In the genomic region with DNA sequence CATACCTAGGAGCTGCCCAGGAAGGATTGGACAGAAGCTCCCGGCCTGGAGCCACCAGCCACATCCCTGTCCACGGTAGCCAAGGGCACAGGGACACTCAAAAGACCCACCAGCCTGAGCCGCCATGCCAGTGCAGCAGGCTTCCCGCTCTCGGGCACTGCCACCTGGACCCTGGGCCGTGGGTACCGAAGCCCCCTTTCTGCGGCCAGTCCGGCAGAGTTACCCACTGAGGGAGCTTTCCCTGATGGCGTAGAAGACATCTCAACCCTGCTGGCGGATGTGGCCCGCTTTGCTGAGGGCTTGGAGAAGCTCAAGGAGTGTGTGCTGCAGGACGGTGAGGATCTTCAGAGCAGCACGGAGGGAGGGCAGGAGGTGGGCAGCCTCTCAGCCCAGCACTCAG, we compare ENCODE assay signal across 11 mouse cellular contexts. TPM values are rescaled to one million over a fixed set of nuclear protein-coding genes. Genes with fewer than 3 reads are reported as not detected.
DNase-seq lines count a peak whose midpoint lies in the region; ATAC-seq lines count a peak whose summit lies in the region.
"Had no signal": no experiment of that assay in that cellular context is flagged by ENCODE, and none has a peak within 500 bp of the region (broad histone marks: within the 10 kb centered on the region; RNA-seq: fewer than 3 reads in every experiment).

No protein-coding gene starts in this region.

- H3K4me3 ChIP-seq in lung, embryonic 15.5 days, result no peak overlapping the region
- H3K4me3 ChIP-seq in liver, embryonic 11.5 days (ENCODE audit: low read depth, low read length), result peak overlapping the region; percentile 66

- H3K4me1 ChIP-seq in lung, embryonic 15.5 days, result peaks cover 54% of the 10 kb centered on the region
- H3K4me1 ChIP-seq in liver, embryonic 11.5 days (replicated peaks; ENCODE audit: control insufficient read depth, insufficient read depth, low read length), result peaks cover 39% of the 10 kb centered on the region

- H3K36me3 ChIP-seq in lung, embryonic 15.5 days, result no peaks in the 10 kb centered on the region; the same call in 1 of the 2 replicates
- peaks cover 9% of the 10 kb centered on the region; the same call in 1 of the 2 replicates for H3K36me3 ChIP-seq in liver, embryonic 11.5 days (ENCODE audit: control insufficient read depth, insufficient read depth, low read length)

- 75% methylated on average over 14 of the region's 14 CpGs for WGBS in lung, embryonic 15.5 days
- WGBS in liver, embryonic 11.5 days, result 52% methylated on average over 14 of the region's 14 CpGs

- ATAC-seq in CD4-positive, CD25-positive, alpha-beta regulatory T cell, adult 4 months, result no peak
- no peak for ATAC-seq in lung, embryonic 15.5 days (ENCODE audit: borderline replicate concordance, extremely low read depth, low FRiP score, low TSS enrichment)
- ATAC-seq in liver, embryonic 11.5 days (replicated peaks; ENCODE audit: low FRiP score), result no peak
- ATAC-seq: Patski had no signal

- peak; percentile 65 for DNase-seq in CD4-positive, CD25-positive, alpha-beta regulatory T cell, adult 2 months (ENCODE audit: low read depth, low spot score)
- DNase-seq in lung, postnatal 4 days, result no peak
- DNase-seq in liver, embryonic 11.5 days (ENCODE audit: low spot score), result no peak
- peak; percentile 62 for DNase-seq in thymus, postnatal 0 days (ENCODE audit: low spot score)
- DNase-seq in cerebellum, adult 9-11 months, result no peak
- no peak for DNase-seq in yolk sac, embryonic 10.5 days (ENCODE audit: low spot score)
- DNase-seq: cerebellum, postnatal 14 days; right cerebral cortex, postnatal 25 days had no signal

- H3K9me3 ChIP-seq in lung, embryonic 15.5 days, result no peaks in the 10 kb centered on the region
- no peaks in the 10 kb centered on the region for H3K9me3 ChIP-seq in liver, embryonic 11.5 days (ENCODE audit: control insufficient read depth, low read length)

- no peak overlapping the region for H3K4me2 ChIP-seq in lung, embryonic 15.5 days
- peak overlapping the region; percentile 84 for H3K4me2 ChIP-seq in liver, embryonic 11.5 days

- no peak overlapping the region for H3K9ac ChIP-seq in lung, embryonic 15.5 days
- peak overlapping the region; percentile 63 for H3K9ac ChIP-seq in liver, embryonic 11.5 days (ENCODE audit: low read depth, low read length)

- H3K27me3 ChIP-seq in lung, embryonic 15.5 days, result peaks cover 30% of the 10 kb centered on the region
- peaks cover 21% of the 10 kb centered on the region for H3K27me3 ChIP-seq in liver, embryonic 11.5 days (replicated peaks; ENCODE audit: control insufficient read depth, insufficient read depth, low read length)
- H3K27me3 ChIP-seq: Patski had no signal

- H3K27ac ChIP-seq in lung, embryonic 15.5 days, result peak overlapping the region; percentile 33; the same call in 1 of the 2 replicates
- peak overlapping the region; percentile 90 for H3K27ac ChIP-seq in liver, embryonic 11.5 days (ENCODE audit: low read depth, low read length)

RNA-seq across cellular contexts. Expression of gene Arhgap45, which starts 1.3 kb away (rescaled TPM):
- polyA plus RNA-seq in CD4-positive, CD25-positive, alpha-beta regulatory T cell, adult 4 months (2017; shearing (Covaris generic)), result 100 to 1,000 TPM; 233 to 369 TPM
- polyA plus RNA-seq in lung, embryonic 15.5 days (2015; fragmentation: Nextera tagmentation; extraction: Ambion mirVana), result 16.8 and 19.8 TPM in 2 replicates
- polyA plus RNA-seq in liver, embryonic 11.5 days (2014; fragmentation: Nextera tagmentation; extraction: Ambion mirVana), result 29.0 and 29.4 TPM in 2 replicates
- 179 and 206 TPM in 2 replicates for polyA plus RNA-seq in thymus, postnatal 0 days (2015; fragmentation: Nextera tagmentation; extraction: Ambion mirVana)

RNA-seq across cellular contexts. Expression of gene Abca7, which starts 21.5 kb away (rescaled TPM):
- 10 to 100 TPM; 11.4 to 16.4 TPM for polyA plus RNA-seq in CD4-positive, CD25-positive, alpha-beta regulatory T cell, adult 4 months (2017; shearing (Covaris generic))
- 3.5 and 4.3 TPM in 2 replicates for polyA plus RNA-seq in lung, embryonic 15.5 days (2015; fragmentation: Nextera tagmentation; extraction: Ambion mirVana)
- 7.7 and 8.6 TPM in 2 replicates for polyA plus RNA-seq in liver, embryonic 11.5 days (2014; fragmentation: Nextera tagmentation; extraction: Ambion mirVana)
- polyA plus RNA-seq in thymus, postnatal 0 days (2015; fragmentation: Nextera tagmentation; extraction: Ambion mirVana), result 5.2 and 5.8 TPM in 2 replicates

RNA-seq across cellular contexts. Expression of gene Polr2e, which starts 21.8 kb away (rescaled TPM):
- 100 to 1,000 TPM; 194 to 220 TPM for polyA plus RNA-seq in CD4-positive, CD25-positive, alpha-beta regulatory T cell, adult 4 months (2017; shearing (Covaris generic))
- polyA plus RNA-seq in lung, embryonic 15.5 days (2015; fragmentation: Nextera tagmentation; extraction: Ambion mirVana), result 223 and 225 TPM in 2 replicates
- 239 and 256 TPM in 2 replicates for polyA plus RNA-seq in liver, embryonic 11.5 days (2014; fragmentation: Nextera tagmentation; extraction: Ambion mirVana)
- 153 and 158 TPM in 2 replicates for polyA plus RNA-seq in thymus, postnatal 0 days (2015; fragmentation: Nextera tagmentation; extraction: Ambion mirVana)

RNA-seq across cellular contexts. Expression of gene Gpx4, which starts 29.2 kb away (rescaled TPM):
- 100 to 1,000 TPM; 450 to 480 TPM for polyA plus RNA-seq in CD4-positive, CD25-positive, alpha-beta regulatory T cell, adult 4 months (2017; shearing (Covaris generic))
- polyA plus RNA-seq in lung, embryonic 15.5 days (2015; fragmentation: Nextera tagmentation; extraction: Ambion mirVana), result 523 and 535 TPM in 2 replicates
- polyA plus RNA-seq in liver, embryonic 11.5 days (2014; fragmentation: Nextera tagmentation; extraction: Ambion mirVana), result 761 and 762 TPM in 2 replicates
- 640 and 681 TPM in 2 replicates for polyA plus RNA-seq in thymus, postnatal 0 days (2015; fragmentation: Nextera tagmentation; extraction: Ambion mirVana)

RNA-seq across cellular contexts. Expression of gene Cnn2, which starts 29.4 kb away (rescaled TPM):
- 100 to 1,000 TPM; 904 to 969 TPM for polyA plus RNA-seq in CD4-positive, CD25-positive, alpha-beta regulatory T cell, adult 4 months (2017; shearing (Covaris generic))
- 367 and 375 TPM in 2 replicates for polyA plus RNA-seq in lung, embryonic 15.5 days (2015; fragmentation: Nextera tagmentation; extraction: Ambion mirVana)
- 115 and 124 TPM in 2 replicates for polyA plus RNA-seq in liver, embryonic 11.5 days (2014; fragmentation: Nextera tagmentation; extraction: Ambion mirVana)
- polyA plus RNA-seq in thymus, postnatal 0 days (2015; fragmentation: Nextera tagmentation; extraction: Ambion mirVana), result 137 and 152 TPM in 2 replicates

Comparison
In these comparisons a context has a peak if more than half of its experiments do, and no peak if none do; other contexts are left out.
1. DNase-seq: peak in CD4-positive, CD25-positive, alpha-beta regulatory T cell, adult 2 months (single experiment) and thymus, postnatal 0 days (single experiment); none in lung, postnatal 4 days (0 of 2), liver, embryonic 11.5 days (single experiment), cerebellum, adult 9-11 months (single experiment) and yolk sac, embryonic 10.5 days (single experiment).